Mouse (Mus musculus): Measurements from ENCODE around the gene Tgm1. TPM values are rescaled to one million over a fixed set of nuclear protein-coding genes. Genes with fewer than 3 reads are reported as not detected.

Tgm1 gene
- polyA plus RNA-seq, 1 experiment from 2014 or later = 1.7 TPM

- Histone ChIP-seq H3K4me2 (replicated peaks) (peak overlapping the region; percentile 66), H3K27ac (0 out of 2 replicates have a peak overlapping the region, but pooled peaks have one; percentile 73), H3K4me3 (peak overlapping the region; percentile 66), H3K4me1 (0 out of 2 replicates have a peak, but pooled peaks cover 4% of the 10 kb centered on the region), H3K36me3 (peaks cover 12% of the 10 kb centered on the region; the same call in 1 of the 2 replicates), H3K9ac (peak overlapping the region; percentile 64), H3K9me3 (no peaks in the 10 kb centered on the region), H3K27me3 (no peaks in the 10 kb centered on the region)
- no peak for ATAC-seq (ENCODE audit: insufficient number of reproducible peaks, insufficient read depth, low FRiP score, low TSS enrichment)
- 53% methylated on average over 8 of the region's 8 CpGs for WGBS
Observed at GRCm38 (mm10) chr14:55722438-55722945, 8.8 kb upstream of the Tgm1 start.

- under 1% methylated on average over 50 of the region's 50 CpGs for WGBS
- peak within 1 kb of the TSS; percentile 66 for H3K4me3 ChIP-seq
- ATAC-seq (ENCODE audit: insufficient number of reproducible peaks, insufficient read depth, low FRiP score, low TSS enrichment) = peak; percentile 95
Observed at GRCm38 (mm10) chr14:55721700-55722437, 8.1 kb upstream of the Tgm1 start, which contains the start of gene Rabggta. Gene Rabggta, minus strand, starts transcription at chr14:55722263.

GRCm38 (mm10) chr14:55721076-55721475, 7.3 kb upstream of the Tgm1 start:
- 0 out of 2 replicates have a peak, but pooled peaks cover 4% of the 10 kb centered on the region for H3K4me1 ChIP-seq
- no peak for ATAC-seq (ENCODE audit: insufficient number of reproducible peaks, insufficient read depth, low FRiP score, low TSS enrichment)
- no peak overlapping the region for H3K27ac ChIP-seq
- H3K4me2 ChIP-seq (replicated peaks) = peak overlapping the region; percentile 66
- H3K9me3 ChIP-seq = no peaks in the 10 kb centered on the region
- no peaks in the 10 kb centered on the region for H3K27me3 ChIP-seq
- H3K36me3 ChIP-seq = peaks cover 24% of the 10 kb centered on the region; the same call in 1 of the 2 replicates
- peak overlapping the region; percentile 64; the same call in 1 of the 2 replicates for H3K9ac ChIP-seq
- 75% methylated on average over 6 of the region's 6 CpGs for WGBS
- H3K4me3 ChIP-seq = peak overlapping the region; percentile 66

More at GRCm38 (mm10) chr14:55721700-55722437, 8.1 kb upstream of the Tgm1 start, which contains the start of gene Rabggta:
- peak within 1 kb of the TSS; percentile 66 for H3K4me2 ChIP-seq (replicated peaks)
- peak within 1 kb of the TSS; percentile 73 for H3K27ac ChIP-seq
- no peaks in the 10 kb centered on the region for H3K27me3 ChIP-seq
- H3K4me1 ChIP-seq = 0 out of 2 replicates have a peak, but pooled peaks cover 4% of the 10 kb centered on the region
- peak within 1 kb of the TSS; percentile 64 for H3K9ac ChIP-seq
- no peaks in the 10 kb centered on the region for H3K9me3 ChIP-seq
- peaks cover 17% of the 10 kb centered on the region; the same call in 1 of the 2 replicates for H3K36me3 ChIP-seq

GRCm38 (mm10) chr14:55720666-55721065, 6.9 kb upstream of the Tgm1 start:
- H3K4me2 ChIP-seq (replicated peaks) = no peak overlapping the region
- no peak for ATAC-seq (ENCODE audit: insufficient number of reproducible peaks, insufficient read depth, low FRiP score, low TSS enrichment)
- no peak overlapping the region for H3K27ac ChIP-seq
- 0 out of 2 replicates have a peak, but pooled peaks cover 4% of the 10 kb centered on the region for H3K4me1 ChIP-seq
- H3K36me3 ChIP-seq = peaks cover 25% of the 10 kb centered on the region; the same call in 1 of the 2 replicates
- no peaks in the 10 kb centered on the region for H3K9me3 ChIP-seq
- H3K27me3 ChIP-seq = no peaks in the 10 kb centered on the region
- no peak overlapping the region for H3K4me3 ChIP-seq
- peak overlapping the region; percentile 64 for H3K9ac ChIP-seq
- WGBS = 95% methylated on average over 12 of the region's 12 CpGs

GRCm38 (mm10) chr14:55719737-55720136, 6.0 kb upstream of the Tgm1 start:
- ATAC-seq (ENCODE audit: insufficient number of reproducible peaks, insufficient read depth, low FRiP score, low TSS enrichment) = no peak
- no peak overlapping the region for H3K4me2 ChIP-seq (replicated peaks)
- WGBS = 88% methylated on average over 6 of the region's 6 CpGs
- H3K4me1 ChIP-seq = 0 out of 2 replicates have a peak, but pooled peaks cover 4% of the 10 kb centered on the region
- H3K9ac ChIP-seq = no peak overlapping the region
- H3K9me3 ChIP-seq = no peaks in the 10 kb centered on the region
- no peak overlapping the region for H3K27ac ChIP-seq
- H3K27me3 ChIP-seq = no peaks in the 10 kb centered on the region
- H3K36me3 ChIP-seq = peaks cover 25% of the 10 kb centered on the region; the same call in 1 of the 2 replicates
- H3K4me3 ChIP-seq = no peak overlapping the region

GRCm38 (mm10) chr14:55716884-55717283, 3.2 kb upstream of the Tgm1 start:
- Histone ChIP-seq H3K9me3 (no peaks in the 10 kb centered on the region), H3K4me1 (0 out of 2 replicates have a peak, but pooled peaks cover 10% of the 10 kb centered on the region), H3K4me3 (no peak overlapping the region), H3K36me3 (peaks cover 25% of the 10 kb centered on the region; the same call in 1 of the 2 replicates), H3K9ac (no peak overlapping the region), H3K27ac (no peak overlapping the region), H3K27me3 (peaks cover 22% of the 10 kb centered on the region), H3K4me2 (replicated peaks) (no peak overlapping the region)
- ATAC-seq (ENCODE audit: insufficient number of reproducible peaks, insufficient read depth, low FRiP score, low TSS enrichment) = no peak
- WGBS = 46% methylated on average over 8 of the region's 8 CpGs

- Histone ChIP-seq H3K4me1 (0 out of 2 replicates have a peak, but pooled peaks cover 7% of the 10 kb centered on the region), H3K9ac (no peak overlapping the region), H3K9me3 (no peaks in the 10 kb centered on the region), H3K27me3 (peaks cover 22% of the 10 kb centered on the region), H3K36me3 (peaks cover 25% of the 10 kb centered on the region; the same call in 1 of the 2 replicates), H3K4me3 (no peak overlapping the region), H3K4me2 (replicated peaks) (no peak overlapping the region), H3K27ac (no peak overlapping the region)
- ATAC-seq (ENCODE audit: insufficient number of reproducible peaks, insufficient read depth, low FRiP score, low TSS enrichment) = no peak
- WGBS = 90% methylated on average over 6 of the region's 6 CpGs
Observed at GRCm38 (mm10) chr14:55716271-55716670, 2.5 kb upstream of the Tgm1 start.

GRCm38 (mm10) chr14:55714893-55715292, 1.2 kb upstream of the Tgm1 start:
- H3K27ac ChIP-seq = no peak overlapping the region
- no peak for ATAC-seq (ENCODE audit: insufficient number of reproducible peaks, insufficient read depth, low FRiP score, low TSS enrichment)
- H3K27me3 ChIP-seq = peaks cover 22% of the 10 kb centered on the region
- 0 out of 2 replicates have a peak, but pooled peaks cover 6% of the 10 kb centered on the region for H3K4me1 ChIP-seq
- no peak overlapping the region for H3K4me2 ChIP-seq (replicated peaks)
- H3K9ac ChIP-seq = no peak overlapping the region
- peaks cover 25% of the 10 kb centered on the region; the same call in 1 of the 2 replicates for H3K36me3 ChIP-seq
- H3K9me3 ChIP-seq = no peaks in the 10 kb centered on the region
- no peak overlapping the region for H3K4me3 ChIP-seq
- 35% methylated on average over 6 of the region's 6 CpGs for WGBS

GRCm38 (mm10) chr14:55713007-55713728, 558 bp downstream of the Tgm1 start:
- Histone ChIP-seq H3K36me3 (peaks cover 15% of the 10 kb centered on the region; the same call in 1 of the 2 replicates), H3K4me2 (replicated peaks) (peak overlapping the region; percentile 24), H3K9me3 (no peaks in the 10 kb centered on the region), H3K27ac (no peak overlapping the region), H3K9ac (peak overlapping the region; percentile 3; the same call in 1 of the 2 replicates), H3K4me1 (0 out of 2 replicates have a peak, but pooled peaks cover 6% of the 10 kb centered on the region), H3K27me3 (peaks cover 22% of the 10 kb centered on the region), H3K4me3 (0 out of 2 replicates have a peak overlapping the region, but pooled peaks have one; percentile 1)
- 15% methylated on average over 25 of the region's 25 CpGs for WGBS
- ATAC-seq (ENCODE audit: insufficient number of reproducible peaks, insufficient read depth, low FRiP score, low TSS enrichment) = no peak

GRCm38 (mm10) chr14:55711786-55712185, 1.9 kb downstream of the Tgm1 start:
- H3K36me3 ChIP-seq = 0 out of 2 replicates have a peak, but pooled peaks cover 7% of the 10 kb centered on the region
- no peak overlapping the region for H3K4me2 ChIP-seq (replicated peaks)
- WGBS = 74% methylated on average over 7 of the region's 7 CpGs
- ATAC-seq (ENCODE audit: insufficient number of reproducible peaks, insufficient read depth, low FRiP score, low TSS enrichment) = no peak
- no peak overlapping the region for H3K9ac ChIP-seq
- H3K27ac ChIP-seq = no peak overlapping the region
- H3K27me3 ChIP-seq = peaks cover 22% of the 10 kb centered on the region
- 0 out of 2 replicates have a peak, but pooled peaks cover 6% of the 10 kb centered on the region for H3K4me1 ChIP-seq
- H3K4me3 ChIP-seq = no peak overlapping the region
- H3K9me3 ChIP-seq = no peaks in the 10 kb centered on the region

- Histone ChIP-seq H3K4me2 (replicated peaks) (no peak overlapping the region), H3K36me3 (no peaks in the 10 kb centered on the region), H3K9ac (no peak overlapping the region), H3K27ac (no peak overlapping the region), H3K9me3 (no peaks in the 10 kb centered on the region), H3K27me3 (peaks cover 22% of the 10 kb centered on the region), H3K4me1 (0 out of 2 replicates have a peak, but pooled peaks cover 6% of the 10 kb centered on the region), H3K4me3 (no peak overlapping the region)
- no peak for ATAC-seq (ENCODE audit: insufficient number of reproducible peaks, insufficient read depth, low FRiP score, low TSS enrichment)
- 87% methylated on average over 4 of the region's 4 CpGs for WGBS
Observed at GRCm38 (mm10) chr14:55709509-55709908, 4.2 kb downstream of the Tgm1 start.
